Comparison of ENCODE assay signal across 16 mouse cellular contexts in genomic region chrX:48441548-48441947, GRCm38 (mm10).
"Had no signal": no experiment of that assay in that cellular context is flagged by ENCODE, and none has a peak within 500 bp of the region (broad histone marks: within the 10 kb centered on the region; RNA-seq: fewer than 3 reads in every experiment).

No protein-coding gene starts in this region.

- H3K4me3 ChIP-seq: neural tube, embryonic 13.5 days; neural tube, embryonic 15.5 days; stomach, embryonic 15.5 days had no signal

- H3K27me3 ChIP-seq: neural tube, embryonic 13.5 days; neural tube, embryonic 15.5 days; stomach, embryonic 15.5 days had no signal

- H3K9ac ChIP-seq: neural tube, embryonic 13.5 days; neural tube, embryonic 15.5 days; stomach, embryonic 15.5 days had no signal

- H3K4me2 ChIP-seq: neural tube, embryonic 13.5 days; neural tube, embryonic 15.5 days; stomach, embryonic 15.5 days had no signal

- H3K36me3 ChIP-seq: neural tube, embryonic 13.5 days; neural tube, embryonic 15.5 days; stomach, embryonic 15.5 days had no signal

- DNase-seq: retina, postnatal 1 day; right cerebral cortex, adult 18-20 months; right cerebral cortex, postnatal 14 days; right cerebral cortex, postnatal 25 days; right cerebral cortex, postnatal 4 days; spleen, adult 18-20 months; thymus, adult 18-20 months; thymus, adult 2 months; thymus, postnatal 14 days; thymus, postnatal 25 days; thymus, postnatal 36 days; thymus, postnatal 4 days had no signal

- H3K4me1 ChIP-seq: neural tube, embryonic 13.5 days; neural tube, embryonic 15.5 days; stomach, embryonic 15.5 days had no signal

- H3K9me3 ChIP-seq: neural tube, embryonic 13.5 days; neural tube, embryonic 15.5 days; stomach, embryonic 15.5 days had no signal

- H3K27ac ChIP-seq: neural tube, embryonic 13.5 days; neural tube, embryonic 15.5 days; stomach, embryonic 15.5 days; stomach, postnatal 0 days had no signal
